Mouse (Mus musculus) ES-Bruce4 (cell line): Measurements from ENCODE around the gene Prss53.

Source experiments
- CTCF ChIP-seq: IDR thresholded peaks from one replicate; pipeline ENCODE4 v1.8.1; 2011; ENCODE audit warnings: low read depth, low read length
- EP300 ChIP-seq: IDR thresholded peaks from 2 replicates; pipeline ENCODE4 v1.6.1; 2011; ENCODE audit warnings: low read depth, low read length; ENCODE audit not compliant: insufficient read depth
- POLR2A ChIP-seq: IDR thresholded peaks from one replicate; pipeline ENCODE4 v1.8.1; 2011; ENCODE audit warnings: low read length; ENCODE audit not compliant: insufficient read depth

GRCm38 (mm10) chr7:127874812-127875626 is 15.8 kb downstream of the Prss53 start:
- TF ChIP-seq POLR2A (no peak), EP300 (no peak), CTCF (no peak)
